Mouse (Mus musculus) bone marrow, adult 2 months (tissue): ENCODE measurements at regions not wholly inside any gene's neighbourhood (a gene's known extent, or its start where the extent isn't known, plus 50 kb on each side); places are given as distances from the start of the nearest gene placed in this dataset.

Experiments used
- CTCF ChIP-seq: fragments of 200-500 bp; IDR thresholded peaks from 2 replicates; pipeline ENCODE4 v1.5.1; 2011; ENCODE audit warnings: low read length, control low read depth; ENCODE audit not compliant: control insufficient read depth, insufficient read depth
- POLR2A ChIP-seq: fragments of 200-500 bp; IDR thresholded peaks from 2 replicates; pipeline ENCODE4 v1.6.1; 2011; ENCODE audit warnings: low read depth, mild to moderate bottlenecking, control low read depth, low read length, borderline replicate concordance; ENCODE audit not compliant: control insufficient read depth

- no peak for TF ChIP-seq POLR2A
- no peak for TF ChIP-seq CTCF
Observed at GRCm38 (mm10) chr11:112924577-112924976, 142.6 kb downstream of the Sox9 start.
